Mouse (Mus musculus) forebrain, embryonic 14.5 days (tissue): ENCODE measurements at regions not wholly inside any gene's neighbourhood (a gene's known extent, or its start where the extent isn't known, plus 50 kb on each side); places are given as distances from the start of the nearest gene placed in this dataset.

Source experiments
- ATAC-seq: fragments of 200-750 bp; cut with Nextera tagmentation; 2 replicates; pipeline ENCODE4 v1.8.0; 2017; ENCODE audit warnings: mild to moderate bottlenecking, moderate library complexity
- DNase-seq: peaks from one replicate; pipeline ENCODE4 v3.0.0-alpha.2; 2015; ENCODE audit warnings: low spot score
- H3K27ac ChIP-seq: fragments of 300-500 bp; sonication (generic); 2 replicates; pipeline ENCODE4 v1.5.1; 2014; ENCODE audit warnings: low read depth, mild to moderate bottlenecking, control low read depth, low read length, moderate library complexity
- H3K27me3 ChIP-seq: fragments of 300-500 bp; sonication (generic); replicated peaks from 2 replicates; pipeline ENCODE4 v1.6.1; 2014; ENCODE audit warnings: low read length, control low read depth, mixed read lengths; ENCODE audit not compliant: control insufficient read depth, insufficient read depth
- H3K36me3 ChIP-seq: fragments of 300-500 bp; sonication (generic); 2 replicates; pipeline ENCODE4 v1.6.1; 2014; ENCODE audit warnings: low read length, control low read depth; ENCODE audit not compliant: control insufficient read depth, insufficient read depth
- H3K4me1 ChIP-seq: fragments of 300-500 bp; sonication (generic); 2 replicates; pipeline ENCODE4 v1.6.1; 2014; ENCODE audit warnings: antibody characterized with exemption, low read length, control low read depth; ENCODE audit not compliant: control insufficient read depth, insufficient read depth
- H3K4me2 ChIP-seq: fragments of 300-500 bp; sonication (generic); 2 replicates; pipeline ENCODE4 v1.6.1; 2014; ENCODE audit warnings: mild to moderate bottlenecking, control low read depth, low read length
- H3K4me3 ChIP-seq: fragments of 300-500 bp; sonication (generic); 2 replicates; pipeline ENCODE4 v1.5.1; 2014; ENCODE audit warnings: low read depth, low read length, control low read depth
- H3K9ac ChIP-seq: fragments of 300-500 bp; sonication (generic); 2 replicates; pipeline ENCODE4 v1.6.1; 2014; ENCODE audit warnings: mild to moderate bottlenecking, low read length, control low read depth, moderate library complexity
- H3K9me3 ChIP-seq: fragments of 300-500 bp; sonication (generic); replicated peaks from 2 replicates; pipeline ENCODE4 v1.6.1; 2016; ENCODE audit warnings: low read length, control low read depth, mixed read lengths; ENCODE audit not compliant: control insufficient read depth
- WGBS: fragments of 180-500 bp; shearing (Covaris S2); extraction: QIAGEN DNeasy Blood & Tissue Kit; methylation state at CpG from one replicate; pipeline ENCODE4 v1.1.7; 2014; 5-methylcytosine and 5-hydroxymethylcytosine counted together

DNA sequence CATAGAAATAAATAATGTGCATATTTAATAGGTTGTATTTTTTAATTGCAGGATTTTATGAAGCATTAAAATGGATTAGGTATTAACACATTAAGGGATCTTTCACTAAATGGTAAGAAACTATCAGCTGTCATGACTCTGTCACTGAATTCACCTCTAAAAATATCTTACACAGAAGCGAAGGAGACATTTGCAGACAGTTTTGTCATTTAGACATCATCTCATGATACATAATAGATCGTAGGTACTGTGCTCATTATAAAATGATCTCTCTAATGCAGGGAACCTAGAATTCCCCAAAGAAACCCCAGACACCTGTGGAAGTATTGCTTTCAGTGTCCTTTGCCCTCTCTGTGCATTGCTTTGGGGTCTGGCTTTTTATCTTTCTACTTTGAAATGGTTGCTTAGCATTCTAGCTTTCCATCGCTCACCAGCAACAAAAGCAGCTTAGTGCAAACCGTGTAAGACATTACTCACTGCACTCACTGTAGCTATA, 1270.5 kb downstream of the Olfm4 start:
- Histone ChIP-seq H3K9ac (no peak overlapping the region), H3K9me3 (no peaks in the 10 kb centered on the region), H3K27me3 (no peaks in the 10 kb centered on the region), H3K27ac (no peak overlapping the region), H3K4me3 (no peak overlapping the region), H3K4me1 (no peaks in the 10 kb centered on the region), H3K36me3 (no peaks in the 10 kb centered on the region), H3K4me2 (no peak overlapping the region)
- 80% methylated on average over 4 of the region's 4 CpGs for WGBS
- ATAC-seq: no peak
- DNase-seq: peak; percentile 9

DNA sequence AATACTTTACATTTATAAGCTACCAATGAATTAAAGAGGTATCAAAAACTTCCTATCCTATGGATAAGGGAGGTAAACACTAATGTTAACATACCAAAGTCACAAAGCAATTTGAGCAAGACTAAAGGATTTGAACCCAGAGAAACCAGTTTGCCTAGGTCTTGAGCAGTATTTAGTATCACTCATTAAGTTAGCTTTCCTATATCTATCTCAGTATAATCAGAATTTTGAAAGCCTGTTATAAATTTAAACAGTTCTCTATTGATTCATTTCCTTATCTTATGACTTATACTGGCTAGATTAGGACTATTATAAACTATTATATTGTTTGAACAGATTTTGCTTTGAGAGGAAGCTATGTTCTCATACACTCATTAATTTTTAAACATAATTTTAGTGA, 1271.5 kb downstream of the Olfm4 start:
- Histone ChIP-seq H3K9ac (no peak overlapping the region), H3K27ac (no peak overlapping the region), H3K4me1 (no peaks in the 10 kb centered on the region), H3K4me2 (no peak overlapping the region), H3K27me3 (no peaks in the 10 kb centered on the region), H3K9me3 (no peaks in the 10 kb centered on the region), H3K36me3 (no peaks in the 10 kb centered on the region), H3K4me3 (no peak overlapping the region)
- ATAC-seq (no peak), DNase-seq (no peak)

DNA sequence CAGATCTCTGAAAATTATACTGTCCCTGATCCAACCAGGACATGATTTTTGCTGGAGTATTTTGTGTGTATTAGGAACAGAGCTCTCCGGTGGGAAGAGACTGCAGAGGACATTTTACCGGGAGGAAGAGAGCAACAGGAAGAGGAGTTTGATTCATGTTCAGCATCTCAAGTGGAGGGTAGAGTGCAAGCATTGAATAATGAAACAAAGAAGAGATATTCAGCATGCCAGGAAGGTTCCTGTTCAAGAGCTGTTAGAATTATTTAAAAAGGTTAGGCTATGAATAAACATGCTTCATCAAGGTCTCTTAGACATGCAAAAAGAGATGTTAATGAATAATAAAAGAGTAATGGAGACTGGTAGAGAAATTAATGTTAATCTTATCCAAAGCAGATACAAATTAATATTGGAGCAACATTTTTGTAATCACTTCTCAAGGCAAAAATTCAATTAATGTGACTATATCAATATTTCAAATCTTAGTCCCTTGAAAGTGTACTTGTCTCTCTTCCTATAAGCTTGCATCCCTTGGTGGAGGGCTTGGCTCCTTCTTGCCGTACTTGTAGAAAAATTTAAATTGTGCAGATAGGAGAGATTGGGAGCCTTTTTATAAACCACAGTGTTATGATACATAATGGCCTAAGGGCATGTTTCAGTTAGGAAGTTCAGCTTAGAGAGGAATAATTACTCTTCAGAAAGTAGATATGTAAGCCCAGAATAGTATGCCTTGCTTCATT, 1283.9 kb downstream of the Olfm4 start:
- no peaks in the 10 kb centered on the region for H3K36me3 ChIP-seq
- H3K4me1 ChIP-seq: no peaks in the 10 kb centered on the region
- no peak overlapping the region for H3K9ac ChIP-seq
- DNase-seq: peak; percentile 14
- H3K4me3 ChIP-seq: no peak overlapping the region
- WGBS: 59% methylated on average over 3 of the region's 3 CpGs
- no peaks in the 10 kb centered on the region for H3K9me3 ChIP-seq
- no peak overlapping the region for H3K4me2 ChIP-seq
- no peaks in the 10 kb centered on the region for H3K27me3 ChIP-seq
- H3K27ac ChIP-seq: no peak overlapping the region
- no peak for ATAC-seq

DNA sequence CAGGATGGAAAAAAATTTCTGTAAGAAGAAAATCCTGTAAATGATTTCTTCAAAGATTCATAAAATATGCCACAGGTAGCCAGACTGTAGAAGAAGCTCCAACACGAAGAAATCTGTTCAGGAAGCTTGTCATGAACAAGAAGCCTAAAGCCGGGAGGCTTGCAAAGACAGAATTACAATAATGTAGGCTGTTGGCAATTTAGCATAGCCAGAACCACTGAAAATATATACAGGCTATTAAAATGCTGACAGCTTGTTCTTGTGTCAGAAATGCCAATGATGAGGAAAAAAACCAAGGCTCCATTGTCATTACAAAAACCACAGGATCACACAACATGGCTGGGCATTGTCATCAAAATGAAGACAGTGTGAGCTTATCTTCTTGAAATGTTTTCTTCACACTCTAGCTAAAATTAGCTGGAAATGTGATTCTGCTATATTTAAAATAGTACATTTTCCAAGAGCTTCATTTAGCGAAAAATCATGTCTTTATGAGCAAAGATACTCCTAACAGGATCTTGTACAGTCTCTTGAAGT, 1303.7 kb downstream of the Olfm4 start:
- Histone ChIP-seq H3K9ac (no peak overlapping the region), H3K27ac (no peak overlapping the region), H3K4me2 (no peak overlapping the region), H3K4me3 (no peak overlapping the region), H3K36me3 (no peaks in the 10 kb centered on the region), H3K9me3 (no peaks in the 10 kb centered on the region), H3K4me1 (no peaks in the 10 kb centered on the region), H3K27me3 (no peaks in the 10 kb centered on the region)
- 84% methylated on average over 3 of the region's 3 CpGs for WGBS
- ATAC-seq (no peak), DNase-seq (no peak)

DNA sequence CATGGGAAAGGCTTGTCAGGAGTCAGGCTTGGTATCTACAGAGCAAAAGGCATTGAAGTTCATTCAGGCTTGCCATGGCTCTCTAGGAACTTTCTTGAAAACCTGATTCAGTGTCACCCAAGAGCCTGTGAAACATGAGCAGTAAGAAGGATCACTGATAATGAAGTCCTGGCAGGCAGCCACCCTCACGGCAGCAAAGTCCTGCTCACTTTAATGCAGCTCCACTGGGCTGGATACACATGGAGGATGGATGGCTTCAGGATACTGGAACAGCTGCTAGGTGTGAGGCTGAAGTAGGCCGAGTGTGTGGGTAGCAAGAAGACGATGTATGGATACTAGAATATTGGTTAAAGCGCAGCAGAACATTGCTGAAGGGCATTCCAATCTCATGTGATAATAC, 1323.3 kb downstream of the Olfm4 start:
- Histone ChIP-seq H3K36me3 (no peaks in the 10 kb centered on the region), H3K27me3 (no peaks in the 10 kb centered on the region), H3K4me3 (no peak overlapping the region), H3K4me2 (no peak overlapping the region), H3K9ac (no peak overlapping the region), H3K4me1 (peaks cover 5% of the 10 kb centered on the region; the same call in 1 of the 2 replicates), H3K27ac (no peak overlapping the region), H3K9me3 (no peaks in the 10 kb centered on the region)
- DNase-seq: peak; percentile 73
- peak; percentile 92 for ATAC-seq
- WGBS: 28% methylated on average over 4 of the region's 4 CpGs

DNA sequence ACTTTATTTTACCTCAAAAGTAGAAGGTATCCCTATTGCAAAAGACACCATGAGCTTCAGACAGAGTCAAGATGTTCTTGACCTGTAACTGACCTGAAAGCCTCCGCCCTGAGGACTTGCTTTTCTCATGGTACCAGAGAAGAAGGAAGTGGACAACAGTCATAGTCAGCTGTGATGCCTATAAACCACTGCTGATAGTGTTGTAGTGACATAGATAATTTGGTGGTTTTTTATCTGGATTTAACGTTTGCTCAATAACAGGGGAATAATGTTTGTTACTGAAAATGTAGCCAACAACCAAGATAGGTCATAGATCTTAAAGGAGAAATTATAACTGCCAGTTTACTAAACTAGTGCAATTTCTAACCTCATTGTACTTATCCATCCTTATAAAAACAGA, 1357.2 kb downstream of the Olfm4 start:
- no peaks in the 10 kb centered on the region for H3K27me3 ChIP-seq
- no peaks in the 10 kb centered on the region for H3K36me3 ChIP-seq
- ATAC-seq: no peak
- no peaks in the 10 kb centered on the region for H3K9me3 ChIP-seq
- no peak overlapping the region for H3K9ac ChIP-seq
- no peaks in the 10 kb centered on the region for H3K4me1 ChIP-seq
- no peak overlapping the region for H3K27ac ChIP-seq
- H3K4me2 ChIP-seq: no peak overlapping the region
- H3K4me3 ChIP-seq: no peak overlapping the region
- DNase-seq: no peak
- WGBS: 82% methylated on average over 2 of the region's 2 CpGs

DNA sequence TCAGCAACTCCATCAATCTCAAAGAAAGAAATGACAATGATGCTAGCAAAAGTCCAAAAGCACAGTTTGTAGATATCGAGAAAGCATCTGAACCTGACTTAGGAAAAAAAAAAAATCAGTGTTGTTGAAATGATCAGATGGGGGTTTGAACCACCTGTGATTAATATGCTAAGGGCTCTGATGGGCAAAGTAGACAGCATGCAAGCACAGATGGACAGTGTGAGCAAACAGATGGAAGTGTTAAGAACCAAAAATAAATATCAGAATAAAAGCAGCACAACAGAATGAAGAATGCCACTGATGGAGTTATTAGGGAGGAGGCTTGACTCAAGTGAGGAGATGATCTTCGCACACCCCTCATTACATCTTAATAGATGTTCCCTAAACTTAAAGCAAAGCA, 1403.7 kb downstream of the Olfm4 start:
- no peak overlapping the region for H3K27ac ChIP-seq
- ATAC-seq (no peak), DNase-seq (peak; percentile 25)
- no peak overlapping the region for H3K4me2 ChIP-seq
- H3K27me3 ChIP-seq: no peaks in the 10 kb centered on the region
- H3K9ac ChIP-seq: no peak overlapping the region
- 90% methylated on average over 2 of the region's 2 CpGs for WGBS
- H3K36me3 ChIP-seq: no peaks in the 10 kb centered on the region
- no peak overlapping the region for H3K4me3 ChIP-seq
- no peaks in the 10 kb centered on the region for H3K4me1 ChIP-seq
- H3K9me3 ChIP-seq: no peaks in the 10 kb centered on the region
